Mouse (Mus musculus): ENCODE data around the gene Tmem120a.

GRCm38 (mm10) chr5:135722121-135722520 lies 22.1 kb downstream of the Tmem120a start:
- TF ChIP-seq CTCF (conservative IDR thresholded peaks at IDR 0.05; ENCODE audit: low read length) = no peak
- no peak for TF ChIP-seq NANOG (IDR thresholded peaks at IDR 0.05; ENCODE audit: borderline replicate concordance, low read length)

All from E14TG2a.4 (cell line).